Mouse (Mus musculus): ENCODE data around the gene Clpx.

Clpx gene

DNA sequence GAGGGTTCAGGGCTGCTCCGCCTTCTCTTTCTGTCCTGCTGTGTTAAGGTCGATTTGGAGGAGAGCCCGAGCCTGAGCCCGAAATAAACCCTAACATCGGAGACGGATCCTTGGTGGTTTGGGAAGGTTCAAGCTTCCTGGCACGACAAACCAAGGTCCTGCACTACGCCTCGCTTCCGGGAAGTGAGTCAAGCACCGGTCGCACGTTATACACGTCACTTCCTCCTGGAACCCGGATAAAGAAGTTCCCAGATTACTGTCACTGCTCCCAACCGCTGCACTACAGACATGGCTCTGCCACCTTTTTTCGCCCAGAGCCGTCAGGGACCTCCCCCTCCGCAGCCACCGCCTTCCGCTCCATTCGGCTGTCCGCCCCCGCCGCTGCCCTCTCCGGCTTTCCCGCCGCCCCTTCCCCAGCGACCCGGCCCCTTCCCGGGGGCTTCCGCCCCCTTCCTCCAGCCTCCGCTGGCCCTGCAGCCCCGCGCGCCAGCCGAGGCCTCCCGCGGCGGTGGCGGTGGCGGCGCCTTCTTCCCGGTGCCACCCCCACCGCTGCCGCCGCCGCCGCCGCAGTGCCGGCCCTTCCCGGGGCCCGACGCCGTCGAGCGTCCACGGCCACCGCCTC, 51.9 kb downstream of the Clpx start, which contains the start of gene Pdcd7:
Gene Pdcd7 (plus strand): TSS at position 251 of the 622 bp plus-strand sequence.
- in situ Hi-C loops (cut with MboI, MseI): no loop called here

DNA sequence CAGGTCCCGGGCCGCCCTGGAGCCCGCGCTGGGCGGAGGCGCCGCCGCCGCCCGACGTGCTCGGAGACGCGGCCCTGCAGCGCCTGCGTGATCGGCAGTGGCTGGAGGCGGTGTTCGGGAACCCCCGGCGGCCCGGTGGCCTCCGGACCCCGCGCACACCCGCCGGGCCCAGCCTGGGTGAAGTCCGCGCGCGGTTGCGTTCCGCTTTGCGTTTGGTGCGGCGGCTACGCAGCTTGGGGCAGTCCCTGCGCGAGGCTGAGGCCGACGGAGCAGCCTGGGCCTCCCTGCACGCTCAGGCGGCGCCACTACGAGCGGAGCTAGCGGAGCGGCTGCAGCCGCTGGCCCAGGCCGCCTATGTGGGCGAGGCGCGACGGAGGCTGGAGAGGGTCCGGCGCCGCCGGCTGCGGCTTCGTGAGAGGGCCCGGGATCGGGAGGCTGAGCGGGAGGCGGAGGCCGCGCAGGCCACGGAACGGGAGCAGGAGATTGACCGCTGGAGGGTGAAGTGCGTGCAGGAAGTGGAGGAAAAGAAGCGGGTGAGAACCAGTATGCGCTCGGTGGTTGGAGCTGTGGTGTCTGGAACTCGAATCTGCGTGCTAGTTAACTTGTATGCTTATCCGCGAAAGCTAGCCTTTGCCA, 52.5 kb downstream of the Clpx start:
- in situ Hi-C loops (cut with MboI, MseI): no loop called here

DNA sequence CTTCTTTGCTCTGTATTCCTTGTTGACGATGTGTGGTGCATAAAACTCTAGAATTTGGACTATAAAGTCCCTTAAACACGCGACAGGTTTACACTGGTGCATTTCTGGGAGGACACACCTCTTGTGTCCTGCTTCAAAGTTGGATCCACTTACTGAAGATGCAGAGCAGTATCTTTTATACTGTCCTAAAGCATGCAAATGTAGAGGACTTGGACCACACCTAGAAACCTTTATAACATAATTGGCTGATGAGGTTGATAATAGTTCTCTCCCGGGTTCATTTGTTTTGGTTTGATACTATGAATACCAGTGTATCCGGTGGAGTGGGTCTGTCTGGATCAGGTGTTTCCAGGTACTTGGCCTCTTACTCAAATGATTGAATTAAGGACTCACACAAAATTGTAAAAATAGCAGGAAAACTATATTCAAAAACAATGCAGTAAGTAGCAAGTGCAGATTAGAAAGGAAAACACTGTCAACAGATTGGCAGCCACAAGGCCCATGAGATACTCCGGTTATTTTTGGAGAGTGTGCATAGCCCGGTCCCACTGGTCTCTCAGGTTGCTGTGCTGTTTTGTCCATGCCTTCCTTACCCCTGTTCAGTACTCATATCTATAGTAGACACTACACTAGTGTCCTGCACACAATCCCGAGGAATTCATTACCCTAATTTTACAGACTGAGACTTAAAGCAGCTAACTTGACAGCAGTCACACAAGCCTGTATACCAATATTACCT, 53.2 kb downstream of the Clpx start:
- in situ Hi-C loops (cut with MboI, MseI): no loop called here

DNA sequence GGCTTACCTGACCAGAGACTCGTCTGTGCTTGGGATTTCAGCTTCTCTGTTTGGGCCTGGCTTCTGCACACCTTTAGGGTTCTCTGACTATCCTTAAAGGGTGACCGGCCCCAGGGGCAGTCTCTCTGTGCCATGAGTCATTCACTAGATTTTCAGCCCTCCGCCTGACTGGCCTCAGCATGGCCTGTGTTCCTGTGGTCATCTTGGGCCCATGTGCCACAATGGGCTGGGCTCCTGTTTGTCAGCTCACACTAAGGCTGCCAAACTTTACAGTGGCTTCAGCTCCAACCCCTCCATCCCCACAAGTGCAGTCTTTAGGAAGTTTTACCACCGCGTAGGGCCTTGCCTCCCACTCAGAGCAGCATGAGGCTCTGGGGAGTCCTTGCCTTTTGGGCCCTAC, 59.2 kb downstream of the Clpx start:
- in situ Hi-C loops (cut with MboI, MseI): no loop called here

DNA sequence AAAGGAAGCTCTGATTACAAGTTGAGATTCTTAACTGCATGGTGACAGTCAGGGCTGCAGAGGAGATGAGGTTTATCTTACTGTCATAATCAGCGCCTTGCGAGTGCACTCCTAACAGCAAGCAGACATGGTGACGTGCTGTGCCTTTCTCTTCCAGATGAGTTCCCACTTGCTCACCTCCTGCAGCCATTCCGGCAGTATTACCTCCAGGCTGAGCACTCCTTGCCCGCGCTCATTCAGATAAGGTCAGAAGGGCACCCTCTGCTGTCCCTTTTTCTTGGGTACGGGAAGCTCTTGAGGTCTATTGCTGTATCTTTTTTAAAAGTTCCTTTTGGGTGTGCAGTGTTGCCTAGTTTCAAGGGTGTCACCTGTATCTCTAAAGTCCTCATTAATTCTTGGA, 62.5 kb downstream of the Clpx start:
- in situ Hi-C loops (cut with MboI, MseI): no loop called here

DNA sequence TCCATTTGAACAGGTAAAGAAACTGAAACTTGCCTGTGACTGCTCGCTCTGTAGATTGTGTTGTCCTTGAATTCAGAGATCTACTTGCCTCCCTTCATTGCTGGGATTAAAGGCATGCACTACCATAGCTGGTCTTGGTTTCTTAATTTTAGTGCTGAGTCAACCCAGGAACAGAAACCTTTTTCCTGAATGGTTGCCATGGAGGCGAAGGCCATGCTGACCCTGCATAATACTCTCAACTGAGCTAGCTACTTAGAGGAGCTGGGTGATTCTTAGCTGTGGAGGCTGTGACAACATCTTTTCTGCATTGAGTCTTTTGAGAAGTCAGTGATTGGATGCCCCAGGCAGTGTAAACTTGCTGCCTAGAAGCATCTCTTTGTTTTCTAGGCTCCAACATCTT, 62.9 kb downstream of the Clpx start:
- in situ Hi-C loops (cut with MboI, MseI): no loop called here

DNA sequence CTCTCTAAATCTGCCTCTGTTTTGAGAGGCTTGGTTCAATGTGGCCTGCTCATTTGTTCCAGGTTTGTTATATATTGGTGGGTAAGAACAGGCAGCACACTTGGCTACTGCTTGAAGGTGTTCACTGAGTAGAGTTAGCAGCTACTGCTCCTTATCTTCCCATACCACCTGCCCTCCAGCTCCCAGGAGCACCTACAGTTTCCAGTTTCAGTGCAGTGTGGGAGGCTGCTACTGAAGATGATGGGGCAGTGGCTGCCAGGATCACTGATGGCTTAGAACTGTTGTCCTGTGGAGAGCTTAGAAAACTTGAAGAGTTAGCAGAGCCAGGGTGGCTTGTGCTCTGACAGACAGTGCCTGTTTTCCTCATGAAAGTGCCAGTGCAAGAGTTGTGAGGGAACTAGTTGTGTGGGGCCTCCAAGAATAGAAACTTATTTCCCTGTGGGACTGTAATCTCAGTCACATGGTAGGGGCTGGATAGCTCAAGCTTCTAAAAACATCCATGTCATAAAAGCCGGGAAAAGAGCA, 65.0 kb downstream of the Clpx start:
- in situ Hi-C loops (cut with MboI, MseI): no loop called here

DNA sequence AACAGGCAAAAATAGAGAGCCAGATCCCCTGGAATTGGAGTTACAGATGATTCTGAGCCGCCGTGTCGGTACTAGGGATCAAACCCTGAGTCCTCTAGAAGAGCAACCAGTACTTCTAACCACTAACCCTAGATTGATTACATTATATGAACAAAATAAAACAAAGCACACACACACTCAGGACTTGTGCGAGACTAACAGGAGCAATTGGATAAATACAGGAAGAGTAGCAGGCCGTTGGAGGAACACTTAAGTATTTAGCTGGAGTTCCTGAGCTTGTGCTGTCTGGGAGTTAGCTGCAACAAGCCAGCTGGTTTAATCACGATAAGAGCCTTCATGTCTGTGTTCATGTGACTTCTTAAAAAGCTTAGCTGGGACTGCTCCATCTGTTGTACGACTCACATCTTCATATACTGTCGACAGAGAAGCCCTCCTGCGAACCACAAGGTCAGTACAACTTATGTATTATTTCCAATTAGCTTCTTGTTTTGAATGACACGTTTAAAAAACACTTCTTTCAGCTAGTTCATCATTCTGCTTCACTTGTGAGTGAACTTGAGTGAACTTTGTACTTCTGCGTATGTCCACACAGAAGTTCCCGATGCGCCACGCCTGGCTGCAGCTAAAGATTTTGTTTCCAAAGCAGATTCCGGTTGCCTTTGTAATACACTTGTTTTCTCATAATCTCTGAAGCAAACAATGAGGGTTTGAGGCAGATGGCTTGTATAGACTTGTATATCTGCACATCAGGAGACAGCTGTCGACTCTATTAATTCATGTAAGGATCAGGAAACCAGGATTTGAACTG, 66.8 kb downstream of the Clpx start, which contains the start of gene Ubap1l:
Gene Ubap1l (plus strand): TSS at position 401 of the 808 bp plus-strand sequence.
- in situ Hi-C loops (cut with MboI, MseI): no loop called here

DNA sequence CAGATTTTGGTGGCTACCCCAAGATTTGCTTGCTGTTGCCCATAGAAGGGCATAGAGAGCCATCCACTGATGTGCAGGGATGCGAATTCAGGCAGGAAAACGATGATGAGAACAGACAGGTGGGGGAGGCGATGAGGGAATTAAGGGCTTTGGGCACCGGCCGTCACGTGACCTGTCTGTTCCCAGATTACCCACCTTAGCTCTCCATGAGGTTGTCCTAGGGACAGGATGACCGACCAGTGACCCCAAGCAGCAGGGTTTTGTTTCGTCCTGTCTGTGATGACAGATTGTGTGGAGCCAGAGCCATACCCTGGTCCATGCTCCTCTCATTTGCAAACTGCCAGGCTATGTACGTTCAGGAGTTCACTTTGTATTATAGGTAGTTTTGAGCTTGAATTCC, 69.6 kb downstream of the Clpx start:
- in situ Hi-C loops (cut with MboI, MseI): no loop called here

DNA sequence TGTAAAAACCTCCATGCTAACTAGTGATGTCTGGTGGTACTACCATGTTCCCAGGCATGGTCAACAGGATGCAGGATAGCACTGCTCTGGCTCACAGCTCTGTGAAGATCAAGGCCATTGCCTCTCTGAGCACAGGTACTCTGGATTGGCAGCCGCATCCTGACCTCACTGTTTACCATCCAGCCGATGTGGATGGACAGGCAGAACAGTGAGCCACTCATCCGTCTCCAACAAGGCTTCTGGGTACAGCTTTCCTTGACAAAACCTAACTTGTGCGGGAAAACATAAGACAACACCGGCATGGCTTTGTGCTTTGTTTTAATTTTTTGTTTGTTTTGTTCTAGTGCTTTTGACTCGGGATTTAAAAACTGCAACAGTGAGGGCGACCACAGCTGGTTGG, 71.7 kb downstream of the Clpx start:
- in situ Hi-C loops (cut with MboI, MseI): no loop called here

DNA sequence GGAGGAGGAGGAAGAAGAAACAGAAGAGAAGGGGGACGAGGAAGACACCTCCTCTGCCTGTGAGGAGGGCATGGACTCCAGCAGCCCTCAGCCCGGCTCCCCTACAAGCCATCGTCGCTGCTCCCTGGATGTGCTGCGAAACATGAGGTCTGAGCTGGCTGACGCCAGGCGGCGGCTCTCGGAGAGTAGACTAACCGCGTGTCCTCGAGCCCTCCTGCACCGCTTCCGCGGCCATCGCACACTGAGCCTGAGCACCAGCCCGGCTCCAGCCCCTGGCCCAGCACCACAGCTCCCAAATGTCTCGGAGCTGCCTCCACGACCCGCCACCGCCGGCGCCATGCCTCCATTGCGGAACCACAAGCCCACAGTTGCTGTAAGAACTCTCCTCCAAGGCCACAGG, 77.7 kb downstream of the Clpx start:
- in situ Hi-C loops (cut with MboI, MseI): no loop called here

DNA sequence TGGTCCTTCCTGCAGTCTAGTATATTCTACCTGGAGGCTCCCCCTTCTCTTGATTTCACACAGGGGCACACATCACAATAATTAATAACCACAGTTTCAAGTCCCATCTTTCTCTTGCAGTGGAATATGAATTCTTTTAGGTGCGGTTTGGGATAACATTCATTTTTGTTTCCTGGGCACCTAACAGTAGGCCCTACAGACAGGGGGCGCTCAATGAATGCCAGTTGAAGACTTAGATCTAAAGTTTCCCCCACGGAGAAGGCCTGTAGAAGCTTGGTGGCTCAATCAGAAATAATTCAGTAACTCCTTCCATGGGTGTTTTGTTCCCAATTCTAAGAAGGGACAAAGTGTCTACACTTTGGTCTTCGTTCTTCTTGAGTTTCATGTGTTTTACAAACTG, 78.4 kb downstream of the Clpx start:
- in situ Hi-C loops (cut with MboI, MseI): no loop called here

DNA sequence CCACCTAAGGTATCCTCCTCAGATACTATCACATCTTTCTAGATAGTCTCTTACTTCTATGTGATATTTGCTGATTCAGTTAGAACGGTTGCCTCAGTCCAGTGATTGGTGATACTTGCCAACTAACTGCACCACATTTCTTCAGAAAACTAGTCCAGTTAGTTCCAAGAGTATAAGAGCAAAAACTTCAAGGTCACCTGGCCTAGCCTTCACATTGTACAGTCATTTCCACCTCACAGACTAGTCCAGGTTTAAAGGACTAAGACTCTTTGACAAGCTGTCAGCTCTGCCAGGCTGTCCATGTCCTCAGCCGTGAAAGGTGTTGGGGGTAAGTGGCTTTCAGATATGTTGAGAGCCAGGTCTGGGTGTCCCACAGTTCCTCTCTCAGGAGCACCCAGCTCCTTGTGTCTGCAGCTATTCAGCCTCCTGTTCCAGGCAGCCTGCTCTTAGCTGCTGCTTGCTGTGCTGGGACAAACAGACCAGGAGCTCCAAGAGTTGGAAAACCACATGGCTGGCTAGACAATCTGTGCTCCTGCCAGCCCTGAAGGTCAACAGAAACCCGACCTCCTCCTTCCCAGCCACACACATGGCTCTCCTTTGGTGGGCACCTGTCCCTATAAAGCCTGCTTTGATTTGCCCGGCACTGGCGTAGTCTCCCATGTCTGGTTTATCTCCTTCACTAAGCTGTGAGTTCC, 80.6 kb downstream of the Clpx start:
- in situ Hi-C loops (cut with MboI, MseI): no loop called here

DNA sequence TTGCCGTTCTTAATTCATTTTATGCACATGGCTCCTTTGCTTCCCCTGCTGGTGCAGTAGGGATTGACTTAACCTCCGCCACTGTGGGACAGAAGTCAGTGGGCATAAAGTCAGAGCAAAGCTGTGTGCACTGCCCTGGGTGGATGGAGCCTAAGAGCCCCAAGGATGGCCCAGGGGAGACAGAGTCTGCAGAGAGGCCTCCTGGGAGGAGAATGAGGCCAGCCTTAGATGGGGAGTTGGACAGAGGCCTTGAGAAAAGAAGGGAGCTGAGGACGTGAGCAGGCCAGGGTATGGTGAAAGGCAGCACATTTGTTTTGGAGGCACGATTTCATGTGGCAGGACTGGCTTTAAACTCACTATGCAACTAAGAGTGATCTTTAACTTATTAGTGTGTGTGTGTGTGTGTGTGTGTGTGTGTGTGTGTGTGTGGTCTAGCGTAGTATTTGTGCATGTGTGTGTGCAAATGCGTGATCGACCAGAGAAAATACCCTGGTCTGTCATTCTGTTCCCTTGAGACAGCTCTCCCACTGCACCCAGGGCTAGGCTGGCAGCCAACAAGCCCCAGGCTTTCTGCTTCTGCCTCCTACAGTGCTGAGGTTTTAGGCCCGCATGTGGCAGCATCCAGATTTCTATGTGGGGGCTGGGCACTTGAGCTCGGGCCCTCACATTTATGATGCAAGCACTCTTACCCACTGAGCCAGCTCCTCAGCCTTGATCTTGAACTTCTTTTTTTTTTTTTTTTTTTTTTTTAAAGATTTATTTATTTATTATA, 81.3 kb downstream of the Clpx start:
- in situ Hi-C loops (cut with MboI, MseI): no loop called here

Measured in regulatory T cell (primary cell).